ENCODE assay signal across 13 mouse cellular contexts in genomic region chr8:87305001-87305400, GRCm38 (mm10).
"Had no signal": no experiment of that assay in that cellular context is flagged by ENCODE, and none has a peak within 500 bp of the region (broad histone marks: within the 10 kb centered on the region; RNA-seq: fewer than 3 reads in every experiment).

No protein-coding gene starts in this region.

- DNase-seq: gastrocnemius, adult 2 months; gastrocnemius, postnatal 10 days; gastrocnemius, postnatal 25 days; heart, adult 18-20 months; heart, postnatal 10 days; heart, postnatal 4 days; kidney, adult 18-20 months; kidney, adult 8-10 months; kidney, postnatal 10 days; kidney, postnatal 25 days; kidney, postnatal 4 days; liver; liver, embryonic 13.5 days had no signal
